Mouse (Mus musculus): ENCODE data around the gene B3gnt3. TPM values are rescaled to one million over a fixed set of nuclear protein-coding genes. Genes with fewer than 3 reads are reported as not detected.
A peak's percentile ranks its signal among the peaks of the same experiment; 100 is the strongest.

B3gnt3 gene
- polyA plus RNA-seq, 1 experiment: 0.44 TPM

DNA sequence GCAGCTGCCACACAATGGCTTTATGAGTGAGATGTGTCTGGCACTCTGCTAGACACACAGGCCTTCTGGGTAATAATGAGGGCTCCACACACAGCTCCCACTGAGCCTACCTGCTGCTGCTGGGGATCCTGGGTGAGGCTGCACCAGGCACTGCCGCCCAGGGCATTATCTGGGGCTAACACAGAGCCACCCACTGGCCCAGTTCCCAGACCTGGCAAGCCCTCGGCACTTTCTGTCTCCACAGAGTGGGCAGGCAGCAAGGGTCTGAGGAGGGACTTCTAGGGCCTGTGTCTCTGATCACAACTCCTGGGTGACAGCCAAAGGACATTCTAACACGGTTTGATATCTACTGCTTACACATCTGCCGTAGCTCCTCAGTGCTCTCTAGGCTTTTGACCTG is 17.6 kb upstream of the B3gnt3 start:
- peaks cover 4% of the 10 kb centered on the region; the same call in 1 of the 2 replicates for H3K4me1 ChIP-seq (ENCODE audit: control insufficient read depth, insufficient read depth, low read length)
- DNase-seq: peak in 1 of 2 experiments; percentile 51
- no peaks in the 10 kb centered on the region for H3K27me3 ChIP-seq (ENCODE audit: control insufficient read depth, insufficient read depth, low read length)
- 20% methylated on average over 4 of the region's 4 CpGs for WGBS
- no peak overlapping the region for H3K27ac ChIP-seq (ENCODE audit: insufficient read depth, low read length)
- no peak for TF ChIP-seq CTCF (IDR thresholded peaks at IDR 0.05; ENCODE audit: borderline replicate concordance, insufficient read depth, low read depth, low read length)
- no peak for TF ChIP-seq POLR2A (IDR thresholded peaks at IDR 0.05; ENCODE audit: borderline replicate concordance, insufficient read depth, low read length)
- no peak overlapping the region for H3K4me3 ChIP-seq (replicated peaks; ENCODE audit: insufficient read depth, low read depth, low read length)

GRCm38 (mm10) chr8:71718252-71718651 is 16.7 kb upstream of the B3gnt3 start:
- no peak for DNase-seq
- Histone ChIP-seq H3K27ac (ENCODE audit: insufficient read depth, low read length) (no peak overlapping the region), H3K4me1 (ENCODE audit: control insufficient read depth, insufficient read depth, low read length) (no peaks in the 10 kb centered on the region), H3K4me3 (replicated peaks; ENCODE audit: insufficient read depth, low read depth, low read length) (no peak overlapping the region), H3K27me3 (ENCODE audit: control insufficient read depth, insufficient read depth, low read length) (no peaks in the 10 kb centered on the region)
- WGBS: 53% methylated on average over 3 of the region's 3 CpGs
- TF ChIP-seq POLR2A (IDR thresholded peaks at IDR 0.05; ENCODE audit: borderline replicate concordance, insufficient read depth, low read length): no peak
- no peak for TF ChIP-seq CTCF (IDR thresholded peaks at IDR 0.05; ENCODE audit: borderline replicate concordance, insufficient read depth, low read depth, low read length)

GRCm38 (mm10) chr8:71717096-71717495 is 15.5 kb upstream of the B3gnt3 start:
- WGBS: 48% methylated on average over 12 of the region's 12 CpGs
- Histone ChIP-seq H3K4me1 (ENCODE audit: control insufficient read depth, insufficient read depth, low read length) (no peaks in the 10 kb centered on the region), H3K4me3 (replicated peaks; ENCODE audit: insufficient read depth, low read depth, low read length) (no peak overlapping the region), H3K27ac (ENCODE audit: insufficient read depth, low read length) (no peak overlapping the region), H3K27me3 (ENCODE audit: control insufficient read depth, insufficient read depth, low read length) (no peaks in the 10 kb centered on the region)
- no peak for TF ChIP-seq POLR2A (IDR thresholded peaks at IDR 0.05; ENCODE audit: borderline replicate concordance, insufficient read depth, low read length)
- no peak for TF ChIP-seq CTCF (IDR thresholded peaks at IDR 0.05; ENCODE audit: borderline replicate concordance, insufficient read depth, low read depth, low read length)
- no peak for DNase-seq

DNA sequence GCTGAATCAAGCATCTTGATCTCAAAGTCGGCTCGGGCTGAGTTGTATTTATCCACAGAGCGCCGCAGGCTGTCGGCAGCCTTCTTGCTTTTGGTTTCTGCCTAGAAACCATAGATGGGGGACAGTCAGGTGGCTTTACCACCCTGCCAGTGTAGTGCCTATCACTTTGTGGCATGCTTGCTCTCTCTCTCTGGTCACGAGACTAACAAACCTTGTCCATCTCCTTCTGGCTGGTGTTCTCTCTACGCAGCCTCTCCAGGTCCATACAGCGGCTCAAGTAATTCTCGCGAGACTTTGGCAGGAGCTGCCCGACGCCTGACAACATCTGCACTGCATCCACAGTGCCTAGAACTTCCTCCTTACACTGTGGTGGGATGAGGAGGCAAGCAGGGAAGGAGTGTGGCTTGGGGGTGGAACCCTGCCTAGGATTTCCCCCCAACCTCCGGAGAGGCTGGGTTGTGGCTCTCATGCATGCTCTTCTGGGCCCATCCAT is 15.0 kb upstream of the B3gnt3 start:
- TF ChIP-seq POLR2A (IDR thresholded peaks at IDR 0.05; ENCODE audit: borderline replicate concordance, insufficient read depth, low read length) (no peak), CTCF (IDR thresholded peaks at IDR 0.05; ENCODE audit: borderline replicate concordance, insufficient read depth, low read depth, low read length) (no peak)
- no peaks in the 10 kb centered on the region for H3K4me1 ChIP-seq (ENCODE audit: control insufficient read depth, insufficient read depth, low read length)
- DNase-seq: no peak
- 87% methylated on average over 13 of the region's 13 CpGs for WGBS
- no peak overlapping the region for H3K27ac ChIP-seq (ENCODE audit: insufficient read depth, low read length)
- H3K27me3 ChIP-seq (ENCODE audit: control insufficient read depth, insufficient read depth, low read length): no peaks in the 10 kb centered on the region
- no peak overlapping the region for H3K4me3 ChIP-seq (replicated peaks; ENCODE audit: insufficient read depth, low read depth, low read length)

DNA sequence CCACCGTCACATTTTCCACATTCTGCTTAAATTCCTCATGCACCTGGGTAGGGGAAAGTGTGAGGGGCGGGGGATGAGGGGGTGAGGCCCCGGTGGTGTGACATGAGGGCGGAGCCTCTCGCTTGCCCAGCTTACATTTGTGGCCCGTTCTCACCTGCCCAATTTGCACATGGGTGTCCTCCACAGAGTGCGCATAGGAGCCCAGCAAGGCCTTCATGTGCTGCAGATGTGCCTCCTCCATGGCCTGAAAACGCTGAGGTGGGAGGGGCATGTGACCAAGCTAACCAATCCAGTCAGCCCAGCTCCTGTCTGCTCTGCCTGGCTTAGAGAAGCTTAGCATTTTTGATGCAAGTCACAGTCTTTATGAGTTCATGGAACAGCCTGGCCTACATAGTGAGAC is 13.9 kb upstream of the B3gnt3 start:
- no peak for DNase-seq
- TF ChIP-seq POLR2A (IDR thresholded peaks at IDR 0.05; ENCODE audit: borderline replicate concordance, insufficient read depth, low read length) (no peak), CTCF (IDR thresholded peaks at IDR 0.05; ENCODE audit: borderline replicate concordance, insufficient read depth, low read depth, low read length) (no peak)

GRCm38 (mm10) chr8:71711574-71711973 is 10.0 kb upstream of the B3gnt3 start:
- DNase-seq: peak in 1 of 2 experiments; percentile 12
- Histone ChIP-seq H3K27me3 (ENCODE audit: control insufficient read depth, insufficient read depth, low read length) (no peaks in the 10 kb centered on the region), H3K27ac (ENCODE audit: insufficient read depth, low read length) (no peak overlapping the region), H3K4me1 (ENCODE audit: control insufficient read depth, insufficient read depth, low read length) (peaks cover 8% of the 10 kb centered on the region; the same call in 1 of the 2 replicates), H3K4me3 (replicated peaks; ENCODE audit: insufficient read depth, low read depth, low read length) (no peak overlapping the region)
- 70% methylated on average over 2 of the region's 2 CpGs for WGBS
- TF ChIP-seq CTCF (IDR thresholded peaks at IDR 0.05; ENCODE audit: borderline replicate concordance, insufficient read depth, low read depth, low read length) (no peak), POLR2A (IDR thresholded peaks at IDR 0.05; ENCODE audit: borderline replicate concordance, insufficient read depth, low read length) (no peak)

More for the DNA sequence above, 13.9 kb upstream of the B3gnt3 start:
- Histone ChIP-seq H3K27ac (ENCODE audit: insufficient read depth, low read length) (no peak overlapping the region), H3K4me1 (ENCODE audit: control insufficient read depth, insufficient read depth, low read length) (no peaks in the 10 kb centered on the region), H3K4me3 (replicated peaks; ENCODE audit: insufficient read depth, low read depth, low read length) (no peak overlapping the region), H3K27me3 (ENCODE audit: control insufficient read depth, insufficient read depth, low read length) (no peaks in the 10 kb centered on the region)
- 66% methylated on average over 8 of the region's 8 CpGs for WGBS

- 12% methylated on average over 25 of the region's 25 CpGs for WGBS
- TF ChIP-seq POLR2A (IDR thresholded peaks at IDR 0.05; ENCODE audit: borderline replicate concordance, insufficient read depth, low read length) (peak; percentile 47; the same call in 1 of the 2 replicates), CTCF (IDR thresholded peaks at IDR 0.05; ENCODE audit: borderline replicate concordance, insufficient read depth, low read depth, low read length) (peak; percentile 93)
- H3K4me1 ChIP-seq (ENCODE audit: control insufficient read depth, insufficient read depth, low read length): peaks cover 8% of the 10 kb centered on the region; the same call in 1 of the 2 replicates
- H3K27me3 ChIP-seq (ENCODE audit: control insufficient read depth, insufficient read depth, low read length): no peaks in the 10 kb centered on the region
- peak overlapping the region; percentile 57 for H3K4me3 ChIP-seq (replicated peaks; ENCODE audit: insufficient read depth, low read depth, low read length)
- H3K27ac ChIP-seq (ENCODE audit: insufficient read depth, low read length): peak overlapping the region; percentile 58
- peak; percentile 89 to 96 for DNase-seq
Measured at GRCm38 (mm10) chr8:71709800-71710446, 8.3 kb upstream of the B3gnt3 start.

Measured in cerebellum, adult 2 months (tissue).